In the genomic region with DNA sequence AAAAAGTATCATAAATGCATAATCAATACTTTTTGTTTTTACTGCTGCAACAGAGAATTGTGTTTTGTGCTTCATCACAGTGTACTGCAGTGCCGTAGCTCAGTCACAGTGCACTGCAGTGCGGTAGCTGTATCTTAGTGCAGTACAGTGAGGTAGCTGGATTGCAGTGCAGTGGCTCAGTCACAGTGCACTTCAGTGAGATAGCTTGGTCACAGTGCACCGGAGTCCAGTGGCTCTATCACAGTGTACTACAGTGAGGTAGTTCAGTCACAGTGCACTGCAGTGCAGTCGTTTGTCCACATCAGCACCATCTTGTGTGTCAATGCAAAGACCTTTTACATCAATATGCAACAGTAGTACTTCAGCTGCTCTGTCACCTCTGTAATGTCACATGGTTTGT, we compare ENCODE assay signal across 13 mouse cellular contexts.
"Had no signal": no experiment of that assay in that cellular context is flagged by ENCODE, and none has a peak within 500 bp of the region (broad histone marks: within the 10 kb centered on the region; RNA-seq: fewer than 3 reads in every experiment).

No protein-coding gene starts in this region.

- H3K9ac ChIP-seq: limb, embryonic 15.5 days; midbrain, embryonic 13.5 days; neural tube, embryonic 15.5 days had no signal

- H3K4me2 ChIP-seq: limb, embryonic 15.5 days; midbrain, embryonic 13.5 days; neural tube, embryonic 15.5 days had no signal

- H3K9me3 ChIP-seq: limb, embryonic 15.5 days; midbrain, embryonic 13.5 days; neural tube, embryonic 15.5 days had no signal

- H3K36me3 ChIP-seq: midbrain, embryonic 13.5 days; neural tube, embryonic 15.5 days had no signal

- DNase-seq: kidney, adult 8-10 months; kidney, postnatal 36 days; layer of hippocampus, adult 9-11 months; layer of hippocampus, postnatal 36 days; lung, adult 18-20 months; right cerebral cortex, adult 18-20 months; right cerebral cortex, postnatal 25 days; thymus, postnatal 4 days had no signal

- ATAC-seq: intestine, postnatal 0 days; midbrain, embryonic 13.5 days had no signal

- H3K4me3 ChIP-seq: limb, embryonic 15.5 days; midbrain, embryonic 13.5 days; myocyte; neural tube, embryonic 15.5 days had no signal

- H3K27ac ChIP-seq: limb, embryonic 15.5 days; midbrain, embryonic 13.5 days; neural tube, embryonic 15.5 days had no signal

- H3K4me1 ChIP-seq: limb, embryonic 15.5 days; midbrain, embryonic 13.5 days; neural tube, embryonic 15.5 days had no signal

- H3K27me3 ChIP-seq: limb, embryonic 15.5 days; midbrain, embryonic 13.5 days; neural tube, embryonic 15.5 days had no signal
